Mouse (Mus musculus): ENCODE data around the gene Crhr2.

- TF ChIP-seq GATA1 (IDR thresholded peaks at IDR 0.05; ENCODE audit: low read length) (no peak), TAL1 (IDR thresholded peaks at IDR 0.05; ENCODE audit: low read length) (no peak)
These were observed 75.4 kb downstream of the Crhr2 start for GRCm38 (mm10) chr6:55057427-55057826.
